In genomic region chr6:115994146-115994876, GRCm38 (mm10) we compare ENCODE assay signal across 8 mouse cellular contexts. TPM values are rescaled to one million over a fixed set of nuclear protein-coding genes. Genes with fewer than 3 reads are reported as not detected.
DNase-seq lines count a peak whose midpoint lies in the region; ATAC-seq and TF ChIP-seq lines count a peak whose summit lies in the region.
"Had no signal": no experiment of that assay in that cellular context is flagged by ENCODE, and none has a peak within 500 bp of the region (broad histone marks: within the 10 kb centered on the region; RNA-seq: fewer than 3 reads in every experiment).

No protein-coding gene starts in this region.

- peaks cover 9% of the 10 kb centered on the region; the same call in 1 of the 2 replicates for H3K27me3 ChIP-seq in liver, adult 2 months (ENCODE audit: control insufficient read depth, insufficient read depth, low read length)
- H3K27me3 ChIP-seq in hindbrain, embryonic 11.5 days (ENCODE audit: control insufficient read depth, insufficient read depth, low read length) = peaks cover 31% of the 10 kb centered on the region

- no peak for DNase-seq in liver, adult 2 months (ENCODE audit: extremely low read depth, low read depth, low spot score)
- DNase-seq in liver (no peak), NIH3T3 (ENCODE audit: low read depth) (peak; percentile 56)
- DNase-seq in cerebellum, postnatal 10 days = peak; percentile 68 to 72
- DNase-seq in hindbrain, embryonic 11.5 days (ENCODE audit: low spot score) = peak; percentile 50

- TF ChIP-seq CTCF in liver, adult 2 months (IDR thresholded peaks at IDR 0.05; ENCODE audit: low read depth, low read length) = no peak

- TF ChIP-seq POLR2A in liver, adult 2 months (IDR thresholded peaks at IDR 0.05; ENCODE audit: extremely low read depth, insufficient read depth, low read length) = no peak

- peak overlapping the region; percentile 84 for H3K4me2 ChIP-seq in hindbrain, embryonic 11.5 days (replicated peaks; ENCODE audit: low read depth, low read length)

- peaks cover 5% of the 10 kb centered on the region; the same call in 1 of the 2 replicates for H3K4me1 ChIP-seq in liver, adult 2 months (ENCODE audit: control insufficient read depth, insufficient read depth, low read length)
- H3K4me1 ChIP-seq in hindbrain, embryonic 11.5 days (replicated peaks; ENCODE audit: control insufficient read depth, insufficient read depth, low read length) = peaks cover 21% of the 10 kb centered on the region

- peak overlapping the region; percentile 81 for H3K9ac ChIP-seq in liver, adult 2 months (ENCODE audit: low read depth, low read length)
- H3K9ac ChIP-seq in hindbrain, embryonic 11.5 days (ENCODE audit: low read depth, low read length) = peak overlapping the region; percentile 40; the same call in 1 of the 2 replicates

- H3K79me2 ChIP-seq in liver, adult 2 months (ENCODE audit: control insufficient read depth, insufficient read depth, low read length) = peaks cover 9% of the 10 kb centered on the region; the same call in 1 of the 2 replicates
- peaks cover 46% of the 10 kb centered on the region for H3K79me2 ChIP-seq in macrophage (ENCODE audit: inconsistent target)

- no peaks in the 10 kb centered on the region for H3K9me3 ChIP-seq in hindbrain, embryonic 11.5 days (ENCODE audit: control insufficient read depth, low read length)

- H3K36me3 ChIP-seq in liver, adult 2 months (ENCODE audit: control insufficient read depth, insufficient read depth, low read length) = no peaks in the 10 kb centered on the region
- H3K36me3 ChIP-seq in hindbrain, embryonic 11.5 days (ENCODE audit: control insufficient read depth, insufficient read depth, low read length) = no peaks in the 10 kb centered on the region
- H3K36me3 ChIP-seq in macrophage (ENCODE audit: inconsistent target) = no peaks in the 10 kb centered on the region

- peak overlapping the region; percentile 79 for H3K4me3 ChIP-seq in liver, adult 2 months (ENCODE audit: insufficient read depth, low read depth, low read length)
- H3K4me3 ChIP-seq in hindbrain, embryonic 11.5 days (ENCODE audit: low read depth, low read length) = peak overlapping the region; percentile 46
- peak overlapping the region; percentile 34 for H3K4me3 ChIP-seq in macrophage (ENCODE audit: inconsistent target)

- 6% methylated on average over 92 of the region's 93 CpGs for WGBS in liver, adult 2 months
- 2% methylated on average over 84 of the region's 93 CpGs for WGBS in hindbrain, embryonic 11.5 days
- WGBS in macrophage (ENCODE audit: missing documents) = under 1% methylated on average over 89 of the region's 93 CpGs

- peak overlapping the region; percentile 37 for H3K27ac ChIP-seq in liver, adult 2 months (replicated peaks; ENCODE audit: insufficient read depth, low read depth, low read length)
- 0 out of 2 replicates have a peak overlapping the region, but pooled peaks have one; percentile 17 for H3K27ac ChIP-seq in hindbrain, embryonic 11.5 days (ENCODE audit: low read depth, low read length)
- no peak overlapping the region for H3K27ac ChIP-seq in macrophage

- ATAC-seq in hindbrain, embryonic 11.5 days (ENCODE audit: low FRiP score) = no peak
- ATAC-seq in activated CD4-positive, CD25-positive, alpha-beta regulatory T cell, adult 4 months = no peak

RNA-seq across cellular contexts. Expression of gene Plxnd1, which starts 0.5 kb away (rescaled TPM):
- 12.4 and 17.4 TPM in 2 replicates for total RNA-seq in liver, adult 2 months (2014; rRNA removed)
- polyA plus RNA-seq in liver, adult 2 months (2012; rRNA removed) = 12.1 and 18.4 TPM in 2 replicates
- 17.5 and 18.8 TPM in 2 replicates for polyA plus RNA-seq in hindbrain, embryonic 11.5 days (2014; fragmentation: Nextera tagmentation; extraction: Ambion mirVana)
- total RNA-seq in macrophage (2018; cell fraction: chromatin; rRNA removed) = 1,000 to 10,000 TPM in 1 of 26 experiments, 100 to 1,000 TPM in 25; 192 to 1,896 (median 380) TPM
- 100 to 1,000 TPM; 198 to 344 (median 273) TPM for total RNA-seq in macrophage (2018; cell fraction: cytosol; rRNA removed)
- 100 to 1,000 TPM; 233 to 720 (median 426) TPM for total RNA-seq in macrophage (2018; cell fraction: nucleus; rRNA removed)
- 130 to 283 TPM (median 243 TPM) in 3 replicates for polyA plus RNA-seq in macrophage (2018)
- 10 to 100 TPM; 10.6 to 10.8 TPM for polyA plus RNA-seq in activated CD4-positive, CD25-positive, alpha-beta regulatory T cell, adult 4 months (2017; shearing (Covaris generic))

RNA-seq across cellular contexts. Expression of gene H1foo, which starts 49.6 kb away (rescaled TPM):
- total RNA-seq in liver, adult 2 months (2014; rRNA removed) = not detected in 2 replicates
- not detected in 2 replicates for polyA plus RNA-seq in liver, adult 2 months (2012; rRNA removed)
- not detected in 2 replicates for polyA plus RNA-seq in hindbrain, embryonic 11.5 days (2014; fragmentation: Nextera tagmentation; extraction: Ambion mirVana)
- total RNA-seq in macrophage (2018; cell fraction: chromatin; rRNA removed) = 1 to 10 TPM in 1 of 26 experiments, not detected in 25; 1.4 TPM
- under 1 TPM in 3 of 26 experiments, not detected in 23; 0.14 to 0.42 (median 0.19) TPM for total RNA-seq in macrophage (2018; cell fraction: cytosol; rRNA removed)
- total RNA-seq in macrophage (2018; cell fraction: nucleus; rRNA removed) = under 1 TPM in 1 of 26 experiments, not detected in 25; 0.76 TPM
- polyA plus RNA-seq in macrophage (2018) = not detected in 3 replicates
- polyA plus RNA-seq in activated CD4-positive, CD25-positive, alpha-beta regulatory T cell, adult 4 months (2017; shearing (Covaris generic)) = under 1 TPM in 1 of 2 experiments, not detected in 1; 0.52 TPM
- total RNA-seq: gastrocnemius, postnatal 4 days had no signal

Comparison
In these comparisons a context has a peak if more than half of its experiments do, and no peak if none do; other contexts are left out.
1. DNase-seq: peak in NIH3T3 (single experiment), cerebellum, postnatal 10 days (2 of 2) and hindbrain, embryonic 11.5 days (single experiment); none in liver, adult 2 months (single experiment) and liver (single experiment).
2. Peak in every context shown above with its lines, with median percentiles within 50 percentile points of each other: H3K4me3 ChIP-seq.